In genomic region chr6:58606642-58607041, GRCm38 (mm10) we compare ENCODE assay signal across 23 mouse cellular contexts. TPM values are rescaled to one million over a fixed set of nuclear protein-coding genes. Genes with fewer than 3 reads are reported as not detected.
DNase-seq lines count a peak whose midpoint lies in the region; ATAC-seq and TF ChIP-seq lines count a peak whose summit lies in the region.
"Had no signal": no experiment of that assay in that cellular context is flagged by ENCODE, and none has a peak within 500 bp of the region (broad histone marks: within the 10 kb centered on the region; RNA-seq: fewer than 3 reads in every experiment).

No protein-coding gene starts in this region.

- H3K36me3 ChIP-seq in heart, embryonic 10.5 days, result no peaks in the 10 kb centered on the region
- no peaks in the 10 kb centered on the region for H3K36me3 ChIP-seq in kidney, embryonic 16.5 days (ENCODE audit: insufficient read depth, low read length)
- H3K36me3 ChIP-seq in liver, postnatal 0 days (replicated peaks; ENCODE audit: insufficient read depth, low read length), result no peaks in the 10 kb centered on the region
- H3K36me3 ChIP-seq in liver, embryonic 12.5 days, result no peaks in the 10 kb centered on the region
- H3K36me3 ChIP-seq: forebrain, embryonic 15.5 days; limb, embryonic 13.5 days; stomach, embryonic 15.5 days had no signal

- H3K4me1 ChIP-seq in heart, embryonic 10.5 days, result peaks cover 5% of the 10 kb centered on the region; the same call in 1 of the 2 replicates
- H3K4me1 ChIP-seq in kidney, embryonic 16.5 days (ENCODE audit: insufficient read depth, low read length), result no peaks in the 10 kb centered on the region
- H3K4me1 ChIP-seq in liver, postnatal 0 days (ENCODE audit: insufficient read depth), result peaks cover 8% of the 10 kb centered on the region; the same call in 1 of the 2 replicates
- H3K4me1 ChIP-seq in liver, embryonic 12.5 days, result peaks cover 15% of the 10 kb centered on the region
- H3K4me1 ChIP-seq: forebrain, embryonic 15.5 days; limb, embryonic 13.5 days had no signal

- peak; percentile 43; the same call in 1 of the 2 replicates for TF ChIP-seq EP300 in liver, postnatal 0 days (IDR thresholded peaks at IDR 0.05; ENCODE audit: low read depth)

- TF ChIP-seq CTCF in liver, postnatal 0 days (IDR thresholded peaks at IDR 0.05; ENCODE audit: low read depth), result no peak

- H3K27ac ChIP-seq in heart, embryonic 10.5 days, result no peak overlapping the region
- H3K27ac ChIP-seq in kidney, embryonic 16.5 days (ENCODE audit: low read length), result no peak overlapping the region
- no peak overlapping the region for H3K27ac ChIP-seq in liver, postnatal 0 days (ENCODE audit: low read depth)
- no peak overlapping the region for H3K27ac ChIP-seq in liver, embryonic 12.5 days
- H3K27ac ChIP-seq: forebrain, embryonic 15.5 days; limb, embryonic 13.5 days; liver, embryonic 14.5 days; stomach, embryonic 15.5 days had no signal

- no peak overlapping the region for H3K4me2 ChIP-seq in kidney, embryonic 16.5 days (replicated peaks; ENCODE audit: low read depth, low read length)
- no peak overlapping the region for H3K4me2 ChIP-seq in liver, postnatal 0 days (ENCODE audit: low read depth, low read length)
- no peak overlapping the region for H3K4me2 ChIP-seq in liver, embryonic 12.5 days
- H3K4me2 ChIP-seq: forebrain, embryonic 15.5 days; limb, embryonic 13.5 days; midbrain, embryonic 11.5 days; stomach, embryonic 15.5 days had no signal

- H3K9me3 ChIP-seq in heart, embryonic 10.5 days, result peaks cover 3% of the 10 kb centered on the region
- peaks cover 4% of the 10 kb centered on the region; the same call in 1 of the 2 replicates for H3K9me3 ChIP-seq in kidney, embryonic 16.5 days (ENCODE audit: low read length)
- H3K9me3 ChIP-seq in liver, postnatal 0 days (ENCODE audit: low read length), result peaks cover 3% of the 10 kb centered on the region; the same call in 1 of the 2 replicates
- 0 out of 2 replicates have a peak, but pooled peaks cover 3% of the 10 kb centered on the region for H3K9me3 ChIP-seq in liver, embryonic 12.5 days (replicated peaks)
- H3K9me3 ChIP-seq: stomach, embryonic 15.5 days had no signal

- 82% methylated on average over 4 of the region's 4 CpGs for WGBS in heart, embryonic 10.5 days
- WGBS in kidney, embryonic 16.5 days, result 79% methylated on average over 4 of the region's 4 CpGs
- WGBS in liver, postnatal 0 days (ENCODE audit: insufficient replicate concordance), result 72% methylated on average over 4 of the region's 4 CpGs
- 68% methylated on average over 4 of the region's 4 CpGs for WGBS in liver, embryonic 12.5 days (ENCODE audit: insufficient replicate concordance)

- no peaks in the 10 kb centered on the region for H3K27me3 ChIP-seq in heart, embryonic 10.5 days (ENCODE audit: insufficient read depth, poor library complexity, severe bottlenecking)
- H3K27me3 ChIP-seq in kidney, embryonic 16.5 days (ENCODE audit: insufficient read depth, low read length), result no peaks in the 10 kb centered on the region
- no peaks in the 10 kb centered on the region for H3K27me3 ChIP-seq in liver, postnatal 0 days (ENCODE audit: insufficient read depth, low read length)
- no peaks in the 10 kb centered on the region for H3K27me3 ChIP-seq in liver, embryonic 12.5 days (replicated peaks)
- H3K27me3 ChIP-seq: forebrain, embryonic 15.5 days; limb, embryonic 13.5 days; stomach, embryonic 15.5 days had no signal

- H3K4me3 ChIP-seq in heart, embryonic 10.5 days, result no peak overlapping the region
- no peak overlapping the region for H3K4me3 ChIP-seq in kidney, embryonic 16.5 days (ENCODE audit: low read length)
- H3K4me3 ChIP-seq in liver, postnatal 0 days (ENCODE audit: low read depth, low read length), result no peak overlapping the region
- no peak overlapping the region for H3K4me3 ChIP-seq in liver, embryonic 12.5 days
- H3K4me3 ChIP-seq: forebrain, embryonic 15.5 days; limb, embryonic 13.5 days; stomach, embryonic 15.5 days had no signal

- DNase-seq in heart, adult 11 months, result peak; percentile 96
- DNase-seq in heart, embryonic 10.5 days (ENCODE audit: low spot score), result no peak
- DNase-seq in kidney, adult 8-10 months, result peak; percentile 10 to 32
- DNase-seq in liver, postnatal 0 days, result no peak
- peak; percentile 17 to 65 for DNase-seq in kidney, postnatal 36 days
- no peak for DNase-seq in cerebellum, adult 9-10 months
- DNase-seq: adrenal gland, adult 8-10 months; B cell, adult 2 months; cerebellum, adult 11 months; cerebellum, postnatal 14 days; embryo, embryonic 11 days; lung, postnatal 14 days; thymus, adult 18-20 months; thymus, postnatal 4 days had no signal

- no peak overlapping the region for H3K9ac ChIP-seq in kidney, embryonic 16.5 days (replicated peaks; ENCODE audit: low read length)
- no peak overlapping the region for H3K9ac ChIP-seq in liver, postnatal 0 days (replicated peaks)
- no peak overlapping the region for H3K9ac ChIP-seq in liver, embryonic 12.5 days
- H3K9ac ChIP-seq: forebrain, embryonic 15.5 days; limb, embryonic 13.5 days; liver, embryonic 14.5 days; stomach, embryonic 15.5 days had no signal

- ATAC-seq in kidney, embryonic 16.5 days (ENCODE audit: low FRiP score, low TSS enrichment), result no peak
- ATAC-seq in liver, postnatal 0 days, result no peak
- ATAC-seq in liver, embryonic 12.5 days, result no peak
- ATAC-seq: forebrain, embryonic 15.5 days; hindbrain, embryonic 16.5 days; intestine, postnatal 0 days had no signal

RNA-seq across cellular contexts. Expression of gene Abcg2, which starts 22.3 kb away (rescaled TPM):
- polyA plus RNA-seq in heart, embryonic 10.5 days (2016; fragmentation: Nextera tagmentation; extraction: Ambion mirVana), result 75.9 and 90.6 TPM in 2 replicates
- polyA plus RNA-seq in kidney, embryonic 16.5 days (2015; fragmentation: Nextera tagmentation; extraction: Ambion mirVana), result 117 and 124 TPM in 2 replicates
- polyA plus RNA-seq in liver, postnatal 0 days (2015; fragmentation: Nextera tagmentation; extraction: Ambion mirVana), result 78.9 and 90.1 TPM in 2 replicates
- polyA plus RNA-seq in liver, embryonic 12.5 days (2016; fragmentation: Nextera tagmentation; extraction: Ambion mirVana), result 206 and 209 TPM in 2 replicates

Comparison
In these comparisons a context has a peak if more than half of its experiments do, and no peak if none do; other contexts are left out.
1. DNase-seq: peak in heart, adult 11 months (single experiment), kidney, adult 8-10 months (2 of 2) and kidney, postnatal 36 days (2 of 2); none in heart, embryonic 10.5 days (single experiment), liver, postnatal 0 days (single experiment) and cerebellum, adult 9-10 months (single experiment).